Mouse (Mus musculus) midbrain, embryonic 12.5 days (tissue): Measurements from ENCODE around the gene Dag1. TPM values are rescaled to one million over a fixed set of nuclear protein-coding genes. Genes with fewer than 3 reads are reported as not detected.

Source experiments
- ATAC-seq: fragments of 200-750 bp; cut with Nextera tagmentation; 2 replicates; pipeline ENCODE4 v1.8.0; 2017; ENCODE audit warnings: low read depth, moderate TSS enrichment, moderate library complexity; ENCODE audit not compliant: low FRiP score
- H3K27ac ChIP-seq: fragments of 300-500 bp; sonication (generic); replicated peaks from 2 replicates; pipeline ENCODE4 v1.5.1; 2016; ENCODE audit warnings: mild to moderate bottlenecking
- H3K27me3 ChIP-seq: fragments of 300-500 bp; sonication (generic); 2 replicates; pipeline ENCODE4 v1.6.1; 2016; ENCODE audit warnings: mild to moderate bottlenecking
- H3K36me3 ChIP-seq: fragments of 300-500 bp; sonication (generic); 2 replicates; pipeline ENCODE4 v1.6.1; 2016
- H3K4me1 ChIP-seq: fragments of 300-500 bp; sonication (generic); 2 replicates; pipeline ENCODE4 v1.6.1; 2016
- H3K4me2 ChIP-seq: fragments of 300-500 bp; sonication (generic); replicated peaks from 2 replicates; pipeline ENCODE4 v1.6.1; 2016; ENCODE audit warnings: mild to moderate bottlenecking, moderate library complexity
- H3K4me3 ChIP-seq: fragments of 300-500 bp; sonication (generic); 2 replicates; pipeline ENCODE4 v1.5.1; 2016; ENCODE audit warnings: mild to moderate bottlenecking
- H3K9ac ChIP-seq: fragments of 300-500 bp; sonication (generic); replicated peaks from 2 replicates; pipeline ENCODE4 v1.6.1; 2016; ENCODE audit warnings: mild to moderate bottlenecking, moderate library complexity
- H3K9me3 ChIP-seq: fragments of 300-500 bp; sonication (generic); 2 replicates; pipeline ENCODE4 v1.6.1; 2016; ENCODE audit warnings: mild to moderate bottlenecking
- WGBS: fragments of 180-500 bp; shearing (Covaris S2); methylation state at CpG from one replicate; pipeline ENCODE4 v1.1.7; 2016; 5-methylcytosine and 5-hydroxymethylcytosine counted together
- polyA plus RNA-seq: library from polyadenylated mRNA; unstranded; fragments of >200 nt; fragmentation: Nextera tagmentation; extraction: Ambion mirVana; gene quantifications from 2 replicates; pipeline ENCODE4 v1.2.1, GENCODE M21; 2016

Dag1 gene
- polyA plus RNA-seq: 64.7 and 67.0 TPM in 2 replicates

DNA sequence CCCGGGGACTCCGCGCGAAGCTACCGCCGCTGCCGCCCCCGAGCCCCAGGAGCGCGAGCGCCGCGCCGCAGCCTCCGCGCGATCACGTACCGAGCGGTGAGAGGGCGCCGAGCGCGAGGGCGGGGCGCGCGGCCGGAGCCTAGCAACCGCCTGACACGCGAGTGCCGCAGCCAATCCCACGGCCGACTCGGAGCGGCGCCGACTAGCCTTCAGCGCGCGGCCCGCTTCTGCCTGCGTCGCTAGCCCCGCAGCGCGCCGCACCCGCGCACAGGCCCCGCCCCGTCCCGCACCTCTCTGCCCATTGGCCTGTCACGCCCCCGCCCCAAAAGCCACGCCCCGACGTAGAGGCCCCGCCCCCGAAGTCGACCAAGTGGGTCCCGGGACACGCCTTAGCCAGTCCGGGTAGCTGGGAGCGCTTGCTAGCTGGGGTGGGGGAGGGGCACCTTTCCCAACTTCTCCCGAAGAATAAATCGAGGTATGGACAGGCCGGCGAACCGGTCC is at the start of gene Dag1:
Dag1 (minus strand) TSS at position 269 of the 501 bp plus-strand sequence.
- Histone ChIP-seq H3K9me3 (no peaks in the 10 kb centered on the region), H3K36me3 (no peaks in the 10 kb centered on the region), H3K4me2 (peak within 1 kb of the TSS; percentile 79), H3K4me3 (peak within 1 kb of the TSS; percentile 91), H3K27ac (peak within 1 kb of the TSS; percentile 87), H3K9ac (peak within 1 kb of the TSS; percentile 92), H3K27me3 (no peaks in the 10 kb centered on the region), H3K4me1 (peaks cover 27% of the 10 kb centered on the region)
- peak; percentile 99 for ATAC-seq
- under 1% methylated on average over 58 of the region's 71 CpGs for WGBS

DNA sequence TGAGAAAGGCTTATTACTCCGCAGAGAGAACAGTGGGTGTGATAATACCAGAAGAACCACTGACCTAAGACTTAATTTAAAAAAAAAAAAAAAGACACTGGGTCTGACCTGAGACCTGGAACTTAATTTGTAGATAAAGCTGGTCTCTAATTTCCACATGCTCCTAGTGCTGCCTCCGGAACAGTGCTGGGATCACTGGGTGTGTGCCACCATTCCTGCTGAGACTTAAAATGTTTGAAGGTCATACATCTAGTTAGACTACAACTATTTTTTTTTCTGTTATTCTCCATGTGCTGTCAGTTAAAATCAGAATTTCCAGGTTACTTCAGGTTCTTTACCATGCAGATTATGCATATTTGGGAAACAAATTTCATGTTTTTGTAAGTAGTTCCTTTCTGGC is 44.4 kb upstream of the Dag1 start:
- H3K4me3 ChIP-seq: peak overlapping the region; percentile 92
- H3K4me2 ChIP-seq: peak overlapping the region; percentile 83
- ATAC-seq: no peak
- no peaks in the 10 kb centered on the region for H3K27me3 ChIP-seq
- no peak overlapping the region for H3K27ac ChIP-seq
- 71% methylated on average over 2 of the region's 2 CpGs for WGBS
- H3K36me3 ChIP-seq: peaks cover 10% of the 10 kb centered on the region; the same call in 1 of the 2 replicates
- H3K9ac ChIP-seq: peak overlapping the region; percentile 43
- peaks cover 34% of the 10 kb centered on the region for H3K4me1 ChIP-seq
- H3K9me3 ChIP-seq: no peaks in the 10 kb centered on the region

DNA sequence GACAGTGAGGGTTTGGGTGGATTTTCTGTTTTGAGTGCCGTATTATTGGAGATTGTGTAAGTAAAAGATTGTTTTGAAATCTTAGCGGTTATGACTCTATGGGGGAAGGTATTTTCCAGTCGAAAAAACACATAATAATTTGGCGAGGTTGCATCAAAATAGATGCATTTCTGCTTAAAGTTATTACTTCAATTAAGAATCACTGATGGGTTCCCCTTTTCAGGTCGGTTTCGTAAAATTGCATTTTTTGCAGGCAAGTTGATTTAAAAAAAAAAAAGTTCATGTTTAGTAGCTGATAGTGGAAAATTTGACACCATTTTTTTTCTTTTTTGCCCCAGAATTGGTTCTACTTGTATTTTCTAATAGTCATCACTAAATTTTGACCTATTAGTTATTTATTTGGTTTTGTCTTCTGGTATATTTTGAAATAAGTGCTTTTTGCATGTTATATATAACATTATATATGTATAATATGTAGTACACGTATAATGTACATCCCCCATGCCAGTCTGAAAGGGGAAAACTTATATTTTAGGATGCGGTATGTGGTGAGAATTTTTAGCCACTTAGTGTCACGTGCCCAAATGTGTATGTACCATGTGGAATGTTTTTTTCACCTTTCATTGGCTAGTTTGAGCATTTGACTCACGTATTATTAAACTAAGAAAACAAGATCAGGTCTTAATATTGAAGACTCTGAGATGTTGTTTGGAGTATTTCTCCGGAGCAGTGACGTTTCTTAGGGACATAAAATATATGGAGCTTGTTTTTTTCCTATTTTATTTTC is 43.5 kb upstream of the Dag1 start:
- Histone ChIP-seq H3K4me1 (peaks cover 34% of the 10 kb centered on the region), H3K27ac (peak overlapping the region; percentile 100), H3K4me2 (peak overlapping the region; percentile 83), H3K4me3 (peak overlapping the region; percentile 92), H3K27me3 (no peaks in the 10 kb centered on the region), H3K9ac (peak overlapping the region; percentile 98), H3K9me3 (no peaks in the 10 kb centered on the region), H3K36me3 (peaks cover 19% of the 10 kb centered on the region)
- WGBS: 27% methylated on average over 12 of the region's 12 CpGs
- ATAC-seq: no peak

DNA sequence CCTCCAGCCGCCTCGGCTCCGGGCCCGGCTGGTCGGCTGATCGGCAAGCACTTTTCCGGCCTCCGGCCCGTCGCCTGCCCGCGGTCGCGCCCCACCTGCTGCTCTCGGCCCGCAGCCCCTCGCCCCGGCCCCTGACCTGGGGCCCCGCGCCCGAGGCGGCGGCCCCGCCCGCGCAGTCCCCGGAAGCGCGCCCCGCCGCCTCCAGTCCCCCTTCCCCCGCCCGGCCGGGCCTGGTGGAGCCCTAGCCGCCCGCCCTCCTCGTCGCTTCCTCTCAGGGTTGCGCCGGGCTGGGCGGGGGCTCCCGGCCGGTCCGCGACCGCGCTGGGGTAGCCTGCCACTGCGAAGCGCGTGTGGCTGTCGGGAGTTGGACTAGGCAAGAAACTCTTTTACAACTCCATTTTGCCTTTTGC is 42.8 kb upstream of the Dag1 start:
- Histone ChIP-seq H3K4me1 (peaks cover 34% of the 10 kb centered on the region), H3K4me3 (peak overlapping the region; percentile 92), H3K4me2 (peak overlapping the region; percentile 83), H3K9me3 (no peaks in the 10 kb centered on the region), H3K27ac (peak overlapping the region; percentile 100), H3K27me3 (no peaks in the 10 kb centered on the region), H3K9ac (peak overlapping the region; percentile 98), H3K36me3 (peaks cover 19% of the 10 kb centered on the region)
- ATAC-seq: peak; percentile 76
- WGBS: under 1% methylated on average over 48 of the region's 51 CpGs

DNA sequence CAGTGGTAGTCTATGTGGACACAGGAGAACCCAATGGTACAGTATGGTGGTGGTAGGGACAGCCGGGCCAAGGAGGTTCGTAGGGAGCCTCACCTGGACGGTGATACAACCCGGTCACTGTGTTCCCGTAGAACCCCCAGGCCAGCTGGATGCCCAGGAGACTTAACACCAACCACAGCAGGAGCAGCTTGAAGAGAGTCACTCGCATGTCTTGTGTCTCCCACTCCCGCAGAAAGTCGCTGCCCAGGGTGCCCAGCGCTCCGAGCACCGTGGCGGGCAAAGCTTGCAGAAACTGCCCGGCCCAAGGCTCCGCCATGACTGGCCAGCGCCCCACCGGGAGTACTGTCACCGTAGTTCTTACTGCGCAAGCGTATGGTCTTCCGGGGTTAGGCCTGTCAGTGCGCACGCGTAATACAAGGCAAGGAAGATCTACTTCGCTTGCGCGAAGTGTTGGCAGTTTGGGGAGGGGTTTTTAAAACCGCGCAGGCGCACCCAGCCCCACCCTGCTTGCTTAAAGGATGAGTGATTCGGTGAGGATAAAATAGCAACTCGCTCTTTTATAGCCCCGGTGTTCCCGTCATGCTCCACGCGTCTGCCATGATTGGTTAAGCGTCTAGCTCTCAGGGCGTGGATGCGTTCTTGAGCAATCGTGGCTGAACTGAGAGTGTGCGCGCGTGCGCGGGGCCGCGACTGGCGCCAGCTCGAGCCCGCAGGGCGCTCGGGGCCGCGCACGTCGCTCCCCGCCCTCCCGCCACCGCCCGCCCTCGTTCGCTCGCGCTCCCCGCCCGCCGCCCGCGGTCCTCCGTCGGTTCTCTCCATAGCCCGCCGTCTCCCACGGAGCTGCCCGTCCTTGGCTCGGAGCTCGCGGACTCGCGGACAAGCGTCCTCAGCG is 42.1 kb upstream of the Dag1 start, which contains the start of the genes Rhoa and Tcta:
Rhoa (plus strand) TSS at position 501 of the 892 bp plus-strand sequence.
Tcta (minus strand) TSS at position 532 of the 892 bp plus-strand sequence.
- ATAC-seq: peak; percentile 95
- peak within 1 kb of the TSS; percentile 92 for H3K4me3 ChIP-seq
- peaks cover 25% of the 10 kb centered on the region for H3K36me3 ChIP-seq
- H3K9me3 ChIP-seq: no peaks in the 10 kb centered on the region
- WGBS: under 1% methylated on average over 79 of the region's 81 CpGs
- H3K4me1 ChIP-seq: peaks cover 34% of the 10 kb centered on the region
- peak within 1 kb of the TSS; percentile 98 for H3K9ac ChIP-seq
- no peaks in the 10 kb centered on the region for H3K27me3 ChIP-seq
- peak within 1 kb of the TSS; percentile 83 for H3K4me2 ChIP-seq
- H3K27ac ChIP-seq: peak within 1 kb of the TSS; percentile 100

DNA sequence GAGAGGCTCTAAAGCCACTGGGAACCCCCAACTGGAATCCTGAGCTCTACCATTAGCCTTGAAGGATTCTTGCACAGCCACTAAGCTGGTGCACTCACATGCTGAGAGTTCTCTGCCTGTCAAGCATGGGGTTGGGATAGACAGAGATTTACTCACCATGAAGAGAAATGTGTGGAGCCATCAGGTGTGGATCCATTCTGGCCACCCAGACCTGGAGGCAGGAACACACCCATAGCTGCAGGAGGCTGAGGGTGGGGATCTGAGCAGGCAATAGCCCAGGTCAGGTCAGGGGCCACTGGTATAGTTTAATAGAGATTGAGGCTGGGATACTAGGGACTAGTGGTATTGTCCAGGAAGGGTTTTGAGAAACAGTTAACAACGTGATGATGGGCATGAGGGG is 41.4 kb upstream of the Dag1 start:
- peak overlapping the region; percentile 83 for H3K4me2 ChIP-seq
- peaks cover 32% of the 10 kb centered on the region for H3K36me3 ChIP-seq
- H3K9me3 ChIP-seq: no peaks in the 10 kb centered on the region
- H3K4me1 ChIP-seq: peaks cover 34% of the 10 kb centered on the region
- H3K4me3 ChIP-seq: peak overlapping the region; percentile 92
- peak overlapping the region; percentile 75 for H3K9ac ChIP-seq
- WGBS: 8% methylated on average over 1 of the region's 1 CpGs
- peak overlapping the region; percentile 100 for H3K27ac ChIP-seq
- 0 out of 2 replicates have a peak, but pooled peaks have one; percentile 2 for ATAC-seq
- no peaks in the 10 kb centered on the region for H3K27me3 ChIP-seq

DNA sequence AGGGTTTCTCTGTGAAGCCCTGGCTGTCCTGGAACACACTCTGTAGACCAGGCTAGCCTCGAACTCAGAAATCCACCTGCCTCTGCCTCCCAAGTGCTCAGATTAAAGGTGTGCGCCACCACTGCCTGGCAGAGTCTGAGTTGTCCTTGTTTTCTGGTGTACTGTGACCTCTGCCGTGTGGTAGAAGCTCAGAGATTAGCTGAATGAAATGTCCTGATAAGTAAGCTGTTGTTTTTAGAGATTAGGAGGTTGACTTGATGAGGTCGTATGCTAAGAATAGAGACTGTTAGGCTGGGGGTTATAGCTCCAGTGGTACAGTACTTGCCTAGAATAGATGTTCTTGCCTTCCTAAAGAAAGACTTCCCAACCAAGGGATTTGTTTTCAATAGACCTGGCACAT is 41.0 kb upstream of the Dag1 start:
- Histone ChIP-seq H3K9ac (peak overlapping the region; percentile 75; the same call in 1 of the 2 replicates), H3K4me1 (peaks cover 34% of the 10 kb centered on the region), H3K36me3 (peaks cover 33% of the 10 kb centered on the region), H3K4me2 (peak overlapping the region; percentile 83), H3K9me3 (no peaks in the 10 kb centered on the region), H3K27me3 (no peaks in the 10 kb centered on the region), H3K27ac (peak overlapping the region; percentile 100; the same call in 1 of the 2 replicates), H3K4me3 (peak overlapping the region; percentile 92)
- 83% methylated on average over 4 of the region's 4 CpGs for WGBS
- ATAC-seq: no peak

DNA sequence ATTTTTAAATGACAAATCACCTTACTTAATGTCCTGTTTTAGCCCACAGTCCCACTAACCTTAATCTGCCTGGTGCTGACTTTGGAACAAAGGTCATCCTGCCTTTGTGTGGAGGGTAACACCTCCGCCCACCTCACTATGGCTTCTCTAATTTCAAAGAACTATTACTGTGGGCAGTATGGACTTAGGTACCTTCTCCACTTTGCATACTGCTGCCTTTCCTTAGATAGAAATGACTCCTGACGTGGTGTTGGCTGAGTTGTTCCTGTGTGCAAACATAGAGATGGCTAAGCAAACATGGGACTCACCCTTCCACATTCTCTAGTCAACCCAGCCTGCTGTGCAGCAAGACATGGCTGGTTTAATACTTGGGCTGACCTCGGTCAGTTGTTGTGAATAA is 38.1 kb upstream of the Dag1 start:
- H3K9me3 ChIP-seq: no peaks in the 10 kb centered on the region
- H3K9ac ChIP-seq: no peak overlapping the region
- no peak for ATAC-seq
- peaks cover 21% of the 10 kb centered on the region for H3K4me1 ChIP-seq
- no peak overlapping the region for H3K27ac ChIP-seq
- H3K4me3 ChIP-seq: no peak overlapping the region
- H3K4me2 ChIP-seq: no peak overlapping the region
- H3K36me3 ChIP-seq: peaks cover 42% of the 10 kb centered on the region
- WGBS: 81% methylated on average over 3 of the region's 3 CpGs
- H3K27me3 ChIP-seq: no peaks in the 10 kb centered on the region

DNA sequence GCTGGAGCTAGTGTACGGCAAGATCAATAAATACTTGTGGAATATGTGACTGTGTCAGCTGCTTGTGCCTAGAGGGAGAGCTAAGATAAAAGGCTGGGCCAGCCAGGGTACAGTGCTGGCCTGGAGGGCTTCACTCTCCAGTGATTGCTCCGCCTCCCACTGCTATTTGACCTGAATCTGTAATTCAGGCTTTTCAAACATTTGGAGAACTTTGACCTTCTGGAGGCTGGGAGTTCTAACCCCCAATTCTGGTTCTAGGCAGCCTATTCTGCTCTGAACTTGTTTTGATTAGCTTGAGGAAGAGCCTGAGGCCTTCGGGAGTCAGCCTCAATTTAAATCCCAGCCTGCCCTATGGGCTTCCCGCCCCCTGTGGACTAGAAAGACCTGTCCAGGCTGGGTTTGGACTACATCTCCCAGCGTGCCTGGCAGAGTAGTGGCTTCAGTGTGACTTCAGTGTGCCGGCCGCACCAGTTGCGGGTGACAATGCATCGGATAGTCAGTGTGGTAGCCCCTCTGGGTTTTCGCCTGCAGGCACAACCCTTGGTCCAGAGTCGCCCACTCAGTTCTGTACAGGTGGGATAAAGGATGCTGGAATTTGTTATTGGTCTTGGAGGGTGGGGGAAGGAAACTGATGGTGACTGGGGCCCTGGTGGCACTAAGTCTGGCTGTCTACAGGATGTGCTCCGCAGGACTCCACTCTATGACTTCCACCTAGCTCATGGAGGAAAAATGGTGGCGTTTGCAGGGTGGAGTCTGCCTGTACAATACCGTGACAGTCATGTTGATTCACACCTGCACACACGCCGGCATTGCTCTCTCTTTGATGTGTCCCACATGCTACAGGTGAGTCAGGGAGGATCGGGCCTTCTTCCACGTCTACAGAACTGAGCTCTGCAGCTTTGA is 32.9 kb upstream of the Dag1 start, which contains the start of gene Amt:
Amt (plus strand) TSS at position 401 of the 903 bp plus-strand sequence.
- Histone ChIP-seq H3K27ac (peak within 1 kb of the TSS; percentile 68), H3K27me3 (no peaks in the 10 kb centered on the region), H3K4me2 (peak within 1 kb of the TSS; percentile 56), H3K9ac (peak within 1 kb of the TSS; percentile 51), H3K4me1 (peaks cover 21% of the 10 kb centered on the region), H3K9me3 (no peaks in the 10 kb centered on the region), H3K36me3 (peaks cover 41% of the 10 kb centered on the region), H3K4me3 (peak within 1 kb of the TSS; percentile 36)
- WGBS: 20% methylated on average over 18 of the region's 18 CpGs
- peak; percentile 84 for ATAC-seq

DNA sequence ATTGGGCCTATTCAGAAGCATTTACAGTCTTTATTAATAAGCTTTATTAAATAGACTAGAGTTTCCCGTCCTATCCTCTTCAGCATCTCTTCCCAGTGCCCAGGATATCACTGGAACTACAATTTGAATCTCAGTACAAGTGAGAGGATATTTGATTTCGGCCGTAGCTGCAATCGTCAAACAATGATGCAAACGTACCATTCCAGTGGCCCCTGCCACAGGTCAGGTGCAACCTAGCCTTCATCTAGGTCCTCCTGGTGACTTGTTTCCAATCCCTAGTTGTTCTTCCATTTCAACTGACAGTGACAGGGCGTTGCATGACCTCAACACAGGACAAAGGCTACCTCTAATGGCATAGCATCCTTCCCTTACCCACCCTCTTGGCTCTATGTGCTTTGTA is 27.0 kb upstream of the Dag1 start:
- 48% methylated on average over 6 of the region's 6 CpGs for WGBS
- Histone ChIP-seq H3K4me1 (peaks cover 11% of the 10 kb centered on the region), H3K4me2 (peak overlapping the region; percentile 66), H3K27me3 (no peaks in the 10 kb centered on the region), H3K27ac (peak overlapping the region; percentile 69), H3K36me3 (peaks cover 18% of the 10 kb centered on the region; the same call in 1 of the 2 replicates), H3K4me3 (peak overlapping the region; percentile 58), H3K9me3 (no peaks in the 10 kb centered on the region), H3K9ac (peak overlapping the region; percentile 52)
- ATAC-seq: peak; percentile 25; the same call in 1 of the 2 replicates
